Mouse (Mus musculus): ENCODE results near the gene Syt2. TPM values are rescaled to one million over a fixed set of nuclear protein-coding genes. Genes with fewer than 3 reads are reported as not detected.

Syt2 gene
- polyA plus RNA-seq, 1 experiment from 2014 or later = 1.0 TPM

DNA sequence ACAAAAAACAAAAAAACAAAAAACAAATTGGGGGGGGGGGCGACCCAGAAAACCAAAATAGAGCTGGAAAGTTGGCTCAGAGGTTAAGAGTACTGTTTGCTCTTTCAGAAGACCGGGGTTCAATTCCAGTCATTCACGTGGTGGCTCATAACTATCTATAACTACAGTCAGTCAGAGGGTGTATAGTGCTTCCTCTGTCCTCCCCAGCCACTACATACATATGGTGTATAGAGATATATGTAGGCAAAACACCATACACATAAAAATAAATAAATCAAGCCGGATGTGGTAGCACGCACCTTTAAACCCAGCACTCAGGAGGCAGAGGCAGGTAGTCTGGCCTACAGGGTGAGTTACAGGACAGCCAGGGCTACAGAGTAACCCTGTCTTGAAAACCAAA, 31.9 kb upstream of the Syt2 start:
- 89% methylated on average over 5 of the region's 5 CpGs for WGBS
- no peak for DNase-seq
- Histone ChIP-seq H3K4me3 (ENCODE audit: low read depth, low read length) (no peak overlapping the region), H3K4me2 (no peak overlapping the region), H3K9me3 (ENCODE audit: low read depth, low read length) (no peaks in the 10 kb centered on the region), H3K27me3 (ENCODE audit: insufficient read depth, low read length) (no peaks in the 10 kb centered on the region), H3K4me1 (ENCODE audit: insufficient read depth) (no peaks in the 10 kb centered on the region), H3K27ac (ENCODE audit: low read depth) (no peak overlapping the region), H3K36me3 (ENCODE audit: insufficient read depth) (peaks cover 69% of the 10 kb centered on the region), H3K9ac (no peak overlapping the region)
- no peak for TF ChIP-seq CTCF (IDR thresholded peaks at IDR 0.05; ENCODE audit: low read depth)
- ATAC-seq (ENCODE audit: insufficient read depth) = no peak

DNA sequence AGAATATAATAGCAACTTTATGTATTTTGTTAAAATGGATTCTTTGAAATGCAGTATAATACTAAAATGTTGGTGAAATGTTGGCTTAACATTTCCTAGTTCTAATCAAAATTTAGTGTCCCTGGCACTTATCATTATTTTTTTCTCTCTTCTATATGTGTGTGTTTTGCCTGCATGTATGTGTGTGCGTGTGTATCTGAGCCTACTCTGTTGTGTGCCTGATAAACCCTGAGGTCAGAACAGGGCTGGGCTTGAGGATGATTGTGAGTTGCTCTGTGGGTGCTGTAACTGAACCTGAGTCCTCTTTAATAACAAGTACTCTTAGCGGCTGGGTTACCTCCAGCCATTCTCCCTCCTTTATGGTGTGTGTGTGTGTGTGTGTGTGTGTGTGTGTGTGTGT, 31.5 kb upstream of the Syt2 start:
- Histone ChIP-seq H3K36me3 (ENCODE audit: insufficient read depth) (peaks cover 73% of the 10 kb centered on the region), H3K9ac (no peak overlapping the region), H3K4me2 (no peak overlapping the region), H3K4me1 (ENCODE audit: insufficient read depth) (no peaks in the 10 kb centered on the region), H3K27ac (ENCODE audit: low read depth) (no peak overlapping the region), H3K4me3 (ENCODE audit: low read depth, low read length) (no peak overlapping the region), H3K27me3 (ENCODE audit: insufficient read depth, low read length) (no peaks in the 10 kb centered on the region), H3K9me3 (ENCODE audit: low read depth, low read length) (no peaks in the 10 kb centered on the region)
- DNase-seq (no peak), ATAC-seq (ENCODE audit: insufficient read depth) (no peak)
- 98% methylated on average over 2 of the region's 2 CpGs for WGBS
- TF ChIP-seq CTCF (IDR thresholded peaks at IDR 0.05; ENCODE audit: low read depth) = no peak

DNA sequence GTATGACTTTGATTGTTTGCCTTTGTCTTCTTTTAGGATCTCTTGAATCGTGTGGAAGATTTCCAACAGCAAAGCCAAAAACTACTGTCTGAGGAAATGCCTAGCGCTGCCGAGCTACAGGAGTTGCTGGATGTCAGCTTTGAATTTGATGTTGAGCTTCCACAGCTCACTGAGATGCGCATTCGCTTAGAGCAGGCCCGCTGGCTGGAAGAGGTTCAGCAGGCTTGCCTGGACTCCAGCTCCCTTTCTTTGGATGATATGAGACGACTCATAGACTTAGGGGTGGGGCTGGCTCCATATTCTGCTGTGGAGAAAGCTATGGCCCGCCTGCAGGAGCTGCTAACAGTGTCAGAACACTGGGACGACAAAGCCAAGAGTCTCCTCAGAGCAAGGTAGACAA, 28.8 kb upstream of the Syt2 start:
- no peaks in the 10 kb centered on the region for H3K9me3 ChIP-seq (ENCODE audit: low read depth, low read length)
- H3K36me3 ChIP-seq (ENCODE audit: insufficient read depth) = peaks cover 84% of the 10 kb centered on the region
- no peak overlapping the region for H3K9ac ChIP-seq
- no peak for TF ChIP-seq CTCF (IDR thresholded peaks at IDR 0.05; ENCODE audit: low read depth)
- WGBS = 80% methylated on average over 9 of the region's 9 CpGs
- DNase-seq (no peak), ATAC-seq (ENCODE audit: insufficient read depth) (no peak)
- H3K4me3 ChIP-seq (ENCODE audit: low read depth, low read length) = no peak overlapping the region
- H3K27me3 ChIP-seq (ENCODE audit: insufficient read depth, low read length) = no peaks in the 10 kb centered on the region
- no peak overlapping the region for H3K4me2 ChIP-seq
- no peaks in the 10 kb centered on the region for H3K4me1 ChIP-seq (ENCODE audit: insufficient read depth)
- no peak overlapping the region for H3K27ac ChIP-seq (ENCODE audit: low read depth)

DNA sequence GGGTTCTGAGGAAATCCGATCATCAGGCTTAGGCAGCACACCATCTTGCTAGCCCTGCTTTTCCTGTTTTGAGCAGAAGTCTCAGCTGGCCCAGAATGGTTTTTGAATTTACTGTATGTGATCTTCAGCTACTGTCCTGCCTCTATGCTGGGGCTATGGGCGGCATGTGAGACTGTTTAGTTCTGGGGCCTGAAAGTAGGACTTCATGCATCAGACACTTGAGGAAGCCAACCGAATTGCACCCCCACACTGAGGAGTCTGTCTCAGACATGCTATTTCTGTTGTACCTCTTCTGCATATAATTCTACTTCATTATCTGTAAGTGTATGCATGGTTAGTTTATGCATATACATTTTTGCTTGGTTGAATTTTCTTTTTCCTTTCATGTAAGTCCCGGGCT, 21.2 kb upstream of the Syt2 start:
- DNase-seq (no peak), ATAC-seq (ENCODE audit: insufficient read depth) (no peak)
- Histone ChIP-seq H3K4me2 (no peak overlapping the region), H3K4me1 (ENCODE audit: insufficient read depth) (no peaks in the 10 kb centered on the region), H3K27me3 (ENCODE audit: insufficient read depth, low read length) (no peaks in the 10 kb centered on the region), H3K9me3 (ENCODE audit: low read depth, low read length) (no peaks in the 10 kb centered on the region), H3K4me3 (ENCODE audit: low read depth, low read length) (no peak overlapping the region), H3K27ac (ENCODE audit: low read depth) (no peak overlapping the region), H3K36me3 (ENCODE audit: insufficient read depth) (peaks cover 94% of the 10 kb centered on the region), H3K9ac (no peak overlapping the region)
- 87% methylated on average over 4 of the region's 4 CpGs for WGBS
- TF ChIP-seq CTCF (IDR thresholded peaks at IDR 0.05; ENCODE audit: low read depth) = no peak

DNA sequence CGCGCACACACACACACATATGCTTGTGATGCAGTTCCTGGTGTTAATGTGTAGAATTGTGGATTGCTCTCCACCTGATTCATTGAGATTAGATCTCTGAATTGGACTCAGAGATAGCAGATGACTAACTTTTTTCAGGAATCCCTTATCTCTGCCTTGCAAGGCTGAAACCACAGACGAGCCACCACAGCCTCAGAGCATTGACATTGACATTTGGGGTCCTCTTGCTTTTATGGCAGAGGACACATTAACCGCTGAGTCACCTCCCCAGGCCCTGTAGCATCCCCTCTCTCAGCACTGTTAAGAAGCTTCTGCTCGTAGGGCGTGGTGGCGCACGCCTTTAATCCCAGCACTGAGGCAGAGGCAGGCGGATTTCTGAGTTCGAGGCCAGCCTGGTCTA, 17.0 kb upstream of the Syt2 start:
- 94% methylated on average over 10 of the region's 10 CpGs for WGBS
- no peak for DNase-seq
- H3K4me2 ChIP-seq = no peak overlapping the region
- ATAC-seq (ENCODE audit: insufficient read depth) = no peak
- H3K9me3 ChIP-seq (ENCODE audit: low read depth, low read length) = no peaks in the 10 kb centered on the region
- no peaks in the 10 kb centered on the region for H3K27me3 ChIP-seq (ENCODE audit: insufficient read depth, low read length)
- no peak overlapping the region for H3K4me3 ChIP-seq (ENCODE audit: low read depth, low read length)
- H3K4me1 ChIP-seq (ENCODE audit: insufficient read depth) = no peaks in the 10 kb centered on the region
- TF ChIP-seq CTCF (IDR thresholded peaks at IDR 0.05; ENCODE audit: low read depth) = no peak
- H3K27ac ChIP-seq (ENCODE audit: low read depth) = no peak overlapping the region
- no peak overlapping the region for H3K9ac ChIP-seq
- H3K36me3 ChIP-seq (ENCODE audit: insufficient read depth) = peaks cover 95% of the 10 kb centered on the region

DNA sequence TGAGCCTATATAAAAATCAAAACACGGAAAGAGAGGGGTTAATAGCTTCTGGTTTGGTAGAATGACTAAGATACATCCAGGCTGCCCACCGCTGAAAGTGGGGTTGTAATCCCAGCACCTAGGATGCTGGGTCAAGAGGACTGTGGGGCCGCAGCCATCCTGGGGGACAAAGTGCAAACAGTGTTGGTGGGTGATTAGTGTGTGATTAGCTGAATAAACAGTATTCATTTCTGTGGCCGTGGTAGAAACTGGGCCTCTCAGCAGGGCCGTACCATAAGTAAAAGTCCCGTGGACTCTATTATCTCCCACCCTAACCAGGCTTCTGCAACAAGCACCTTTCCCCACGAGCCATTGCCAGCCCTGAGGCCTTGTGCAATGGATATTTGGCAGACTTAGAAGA, 12.2 kb upstream of the Syt2 start:
- Histone ChIP-seq H3K27me3 (ENCODE audit: insufficient read depth, low read length) (no peaks in the 10 kb centered on the region), H3K36me3 (ENCODE audit: insufficient read depth) (peaks cover 54% of the 10 kb centered on the region), H3K27ac (ENCODE audit: low read depth) (no peak overlapping the region), H3K4me1 (ENCODE audit: insufficient read depth) (no peaks in the 10 kb centered on the region), H3K4me3 (ENCODE audit: low read depth, low read length) (no peak overlapping the region), H3K4me2 (no peak overlapping the region), H3K9ac (no peak overlapping the region), H3K9me3 (ENCODE audit: low read depth, low read length) (no peaks in the 10 kb centered on the region)
- no peak for TF ChIP-seq CTCF (IDR thresholded peaks at IDR 0.05; ENCODE audit: low read depth)
- DNase-seq = no peak
- 60% methylated on average over 7 of the region's 7 CpGs for WGBS
- no peak for ATAC-seq (ENCODE audit: insufficient read depth)

DNA sequence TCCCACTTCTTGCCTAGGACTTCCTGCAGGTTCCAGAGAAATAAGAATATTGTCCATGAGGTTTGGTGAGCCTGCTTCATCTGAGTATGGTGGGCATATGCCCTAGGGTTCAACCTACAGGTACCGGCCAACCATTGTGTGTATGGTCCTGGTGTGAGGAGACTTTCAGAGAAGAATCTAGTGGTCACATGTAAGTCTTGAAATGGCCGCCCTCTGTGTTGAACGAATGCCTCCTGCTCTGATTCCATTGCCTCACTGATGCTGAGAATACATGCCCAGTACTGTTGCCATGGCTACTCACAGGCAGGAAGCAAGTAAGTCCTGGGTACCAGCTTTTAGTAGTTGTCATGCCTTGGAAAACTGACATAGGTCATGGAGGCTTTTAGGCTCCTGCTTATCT, 10.2 kb upstream of the Syt2 start:
- Histone ChIP-seq H3K9me3 (ENCODE audit: low read depth, low read length) (no peaks in the 10 kb centered on the region), H3K9ac (no peak overlapping the region), H3K4me1 (ENCODE audit: insufficient read depth) (no peaks in the 10 kb centered on the region), H3K4me2 (no peak overlapping the region), H3K4me3 (ENCODE audit: low read depth, low read length) (no peak overlapping the region), H3K27ac (ENCODE audit: low read depth) (no peak overlapping the region), H3K27me3 (ENCODE audit: insufficient read depth, low read length) (no peaks in the 10 kb centered on the region), H3K36me3 (ENCODE audit: insufficient read depth) (peaks cover 35% of the 10 kb centered on the region)
- WGBS = 73% methylated on average over 3 of the region's 3 CpGs
- DNase-seq (no peak), ATAC-seq (ENCODE audit: insufficient read depth) (peak; percentile 42; the same call in 1 of the 2 replicates)
- no peak for TF ChIP-seq CTCF (IDR thresholded peaks at IDR 0.05; ENCODE audit: low read depth)

DNA sequence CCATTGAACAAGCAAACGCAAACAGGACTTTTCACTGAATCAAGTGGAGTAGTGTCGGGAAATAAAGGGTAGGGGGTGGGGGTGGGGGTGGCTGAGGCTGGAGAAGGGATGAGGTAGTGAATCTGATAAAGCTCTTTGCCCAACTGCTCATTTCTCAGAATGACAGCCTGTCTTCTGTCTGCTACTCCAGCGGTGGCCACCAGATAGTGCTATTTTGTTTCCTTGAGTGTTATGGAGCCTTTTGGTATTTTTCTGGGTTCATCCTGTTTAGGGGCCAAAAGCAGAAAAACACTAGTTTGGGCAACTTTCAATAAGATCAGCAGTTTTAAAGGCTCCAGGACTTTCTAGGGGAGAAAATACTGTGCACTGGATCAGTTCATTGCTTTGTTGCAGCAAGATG, 9.8 kb upstream of the Syt2 start:
- Histone ChIP-seq H3K4me1 (ENCODE audit: insufficient read depth) (no peaks in the 10 kb centered on the region), H3K4me2 (no peak overlapping the region), H3K27me3 (ENCODE audit: insufficient read depth, low read length) (no peaks in the 10 kb centered on the region), H3K9ac (no peak overlapping the region), H3K9me3 (ENCODE audit: low read depth, low read length) (no peaks in the 10 kb centered on the region), H3K27ac (ENCODE audit: low read depth) (no peak overlapping the region), H3K36me3 (ENCODE audit: insufficient read depth) (peaks cover 30% of the 10 kb centered on the region), H3K4me3 (ENCODE audit: low read depth, low read length) (no peak overlapping the region)
- peak; percentile 70 for TF ChIP-seq CTCF (IDR thresholded peaks at IDR 0.05; ENCODE audit: low read depth)
- peak; percentile 65 for DNase-seq
- WGBS = 8% methylated on average over 3 of the region's 3 CpGs
- ATAC-seq (ENCODE audit: insufficient read depth) = peak; percentile 42; the same call in 1 of the 2 replicates
